In genomic region chr3:52253656-52254461, GRCm38 (mm10) we compare ENCODE assay signal across 8 mouse cellular contexts. TPM values are rescaled to one million over a fixed set of nuclear protein-coding genes. Genes with fewer than 3 reads are reported as not detected.
A peak's percentile ranks its signal among the peaks of the same experiment; 100 is the strongest.
DNase-seq lines count a peak whose midpoint lies in the region; ATAC-seq and TF ChIP-seq lines count a peak whose summit lies in the region.

No protein-coding gene starts in this region.

- H3K4me2 ChIP-seq in intestine, postnatal 0 days (replicated peaks; ENCODE audit: low read depth) = no peak overlapping the region
- no peak overlapping the region for H3K4me2 ChIP-seq in stomach, embryonic 14.5 days (replicated peaks; ENCODE audit: low read depth, low read length)

- 18% methylated on average over 14 of the region's 14 CpGs for WGBS in intestine, postnatal 0 days
- 28% methylated on average over 14 of the region's 14 CpGs for WGBS in stomach, embryonic 14.5 days

- no peaks in the 10 kb centered on the region for H3K9me3 ChIP-seq in intestine, postnatal 0 days (ENCODE audit: control insufficient read depth)
- H3K9me3 ChIP-seq in stomach, embryonic 14.5 days (ENCODE audit: control insufficient read depth, low read depth, low read length) = no peaks in the 10 kb centered on the region

- H3K36me3 ChIP-seq in intestine, postnatal 0 days (ENCODE audit: control insufficient read depth, insufficient read depth) = no peaks in the 10 kb centered on the region
- no peaks in the 10 kb centered on the region for H3K36me3 ChIP-seq in stomach, embryonic 14.5 days (ENCODE audit: control insufficient read depth, insufficient read depth, low read length)

- DNase-seq in heart, adult 11 months = peak; percentile 87
- no peak for DNase-seq in heart, postnatal 25 days (ENCODE audit: low spot score)
- DNase-seq in A20 (ENCODE audit: low read depth, low spot score) = peak; percentile 64
- peak; percentile 47 for DNase-seq in adipocyte (ENCODE audit: low spot score)
- DNase-seq in c-Kit-positive CD71-positive TER-119-positive erythroid progenitor cells, embryonic 14.5 days (ENCODE audit: low spot score) = no peak
- DNase-seq in left cerebral cortex, adult 8-10 months (ENCODE audit: low spot score in 2 of 2) = no peak

- peak; percentile 84 for TF ChIP-seq CTCF in intestine, postnatal 0 days (IDR thresholded peaks at IDR 0.05; ENCODE audit: low read depth)

- no peaks in the 10 kb centered on the region for H3K4me1 ChIP-seq in intestine, postnatal 0 days (replicated peaks; ENCODE audit: control insufficient read depth, insufficient read depth, low read length)
- 0 out of 2 replicates have a peak, but pooled peaks cover 3% of the 10 kb centered on the region for H3K4me1 ChIP-seq in stomach, embryonic 14.5 days (ENCODE audit: control insufficient read depth, insufficient read depth, low read length)

- H3K9ac ChIP-seq in intestine, postnatal 0 days (ENCODE audit: low read depth, low read length) = no peak overlapping the region
- H3K9ac ChIP-seq in stomach, embryonic 14.5 days (replicated peaks; ENCODE audit: low read depth, low read length) = no peak overlapping the region

- H3K4me3 ChIP-seq in intestine, postnatal 0 days (ENCODE audit: low read depth, low read length) = no peak overlapping the region
- no peak overlapping the region for H3K4me3 ChIP-seq in stomach, embryonic 14.5 days (ENCODE audit: low read depth, low read length)

- H3K27me3 ChIP-seq in intestine, postnatal 0 days (replicated peaks; ENCODE audit: control insufficient read depth, insufficient read depth, low read length) = no peaks in the 10 kb centered on the region
- H3K27me3 ChIP-seq in stomach, embryonic 14.5 days (ENCODE audit: control insufficient read depth, insufficient read depth, low read length) = no peaks in the 10 kb centered on the region

- peak; percentile 96 for ATAC-seq in intestine, postnatal 0 days
- ATAC-seq in stomach, embryonic 14.5 days (ENCODE audit: insufficient number of reproducible peaks, insufficient read depth, low FRiP score, low read depth) = 0 out of 2 replicates have a peak, but pooled peaks have one; percentile 53

- intact Hi-C loops in heart, postnatal 25 days (cut with DNase I) = loop anchor here (1.0 kb wide), 1 partner anchor 721 kb away; no protein-coding TSS in a partner anchor

- H3K27ac ChIP-seq in intestine, postnatal 0 days (ENCODE audit: low read depth, low read length) = no peak overlapping the region
- no peak overlapping the region for H3K27ac ChIP-seq in stomach, embryonic 14.5 days (ENCODE audit: low read length)

RNA-seq across cellular contexts. Expression of gene Foxo1, which starts 14.3 kb away (rescaled TPM):
- total RNA-seq in heart, postnatal 25 days (2021) = 10 to 100 TPM; 11.6 to 13.2 TPM
- polyA plus RNA-seq in intestine, postnatal 0 days (2015; fragmentation: Nextera tagmentation; extraction: Ambion mirVana) = 4.4 and 4.6 TPM in 2 replicates
- polyA plus RNA-seq in stomach, embryonic 14.5 days (2014; fragmentation: Nextera tagmentation; extraction: Ambion mirVana) = 8.6 and 9.5 TPM in 2 replicates
- 10 to 100 TPM; 17.5 to 20.3 (median 19.0) TPM for total RNA-seq in left cerebral cortex, adult 8-10 months (2022)

Comparison
In these comparisons a context has a peak if more than half of its experiments do, and no peak if none do; other contexts are left out.
1. DNase-seq: peak in heart, adult 11 months (single experiment), A20 (single experiment) and adipocyte (single experiment); none in heart, postnatal 25 days (single experiment), c-Kit-positive CD71-positive TER-119-positive erythroid progenitor cells, embryonic 14.5 days (single experiment) and left cerebral cortex, adult 8-10 months (0 of 2).